Mouse (Mus musculus): Measurements from ENCODE around the gene Phf12.

Gene Phf12

DNA sequence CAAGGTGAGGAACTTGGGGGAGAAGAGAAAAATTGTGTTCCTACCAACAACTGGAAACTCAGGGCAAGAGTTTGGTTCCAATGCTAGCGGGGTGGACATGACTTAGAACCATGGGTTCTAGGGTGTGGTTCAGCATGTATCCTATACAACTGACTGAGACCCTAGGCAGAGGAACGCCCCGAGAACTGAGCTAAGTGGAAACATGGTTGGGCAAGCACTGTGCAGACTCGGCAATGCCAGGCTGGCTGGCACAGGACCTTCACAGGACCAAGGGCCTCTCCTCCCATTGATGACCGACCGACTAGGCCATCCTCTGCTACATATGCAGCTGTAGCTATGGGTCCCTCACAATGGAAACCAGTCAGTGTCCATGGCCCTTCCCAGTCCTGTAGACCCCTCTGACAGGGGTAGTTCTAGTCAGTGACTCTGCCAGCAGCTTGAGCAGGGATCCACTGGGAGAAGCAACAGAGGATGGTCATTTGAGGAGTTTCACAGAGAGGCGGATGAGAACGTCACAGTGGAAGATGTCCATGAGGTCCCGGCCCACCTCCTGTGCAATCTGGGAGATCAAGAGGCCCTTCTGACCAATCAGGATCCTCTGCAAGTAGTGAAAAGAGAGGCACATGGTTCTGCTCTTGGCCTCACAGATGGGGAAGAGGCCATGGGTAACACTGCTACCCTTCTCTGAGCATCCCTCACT lies 91.2 kb downstream of the Phf12 start:
- DNase-seq, result no peak

DNA sequence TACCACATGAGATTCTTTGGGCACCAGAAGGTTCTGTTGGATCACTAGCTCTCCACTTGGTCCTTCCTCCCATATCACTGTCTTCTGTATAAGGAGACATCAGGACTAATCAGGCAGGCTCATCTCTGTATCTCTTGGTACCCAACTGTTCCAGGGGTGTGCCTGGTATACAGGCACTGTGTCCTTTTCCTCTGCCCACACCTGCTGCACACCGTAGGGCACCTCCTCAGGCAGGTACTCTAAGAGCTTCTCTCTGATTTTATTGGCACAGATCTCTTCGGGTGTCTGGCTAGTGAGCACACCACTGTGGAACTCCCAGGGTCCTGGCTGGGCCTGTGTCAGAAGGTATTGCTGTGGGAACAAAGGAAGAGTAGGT lies 91.7 kb downstream of the Phf12 start:
- DNase-seq, result no peak

DNA sequence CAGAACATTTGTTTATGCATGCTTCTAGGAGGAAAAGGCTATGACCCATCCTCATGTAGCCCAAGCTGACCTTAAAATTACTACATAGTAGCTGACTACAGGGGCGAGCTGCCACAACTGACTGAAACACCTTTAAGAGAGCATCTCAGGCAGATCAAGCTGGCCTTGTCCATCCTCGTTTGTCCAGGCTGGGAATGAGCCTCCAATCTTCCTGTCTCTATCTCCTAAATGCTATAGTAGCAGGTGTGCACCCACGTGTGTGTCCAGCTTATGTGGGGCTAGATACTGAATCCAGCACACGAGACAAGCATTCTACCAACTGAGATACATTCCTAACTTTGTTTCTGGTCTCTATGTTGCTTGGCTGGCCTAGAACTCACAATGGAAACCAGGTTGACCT lies 92.1 kb downstream of the Phf12 start:
- no peak for DNase-seq
